Mouse (Mus musculus) c-Kit-negative CD71-positive TER-119-positive erythroid progenitor cells, embryonic 14.5 days (primary cell): ENCODE data around the gene Slc12a3.

Source experiments
- DNase-seq: peaks from one replicate; pipeline ENCODE4 v3.0.0-alpha.2; 2013; ENCODE audit warnings: low read depth, low spot score

The Slc12a3 gene

GRCm38 (mm10) chr8:94376176-94376575, 47.2 kb downstream of the Slc12a3 start:
- DNase-seq = no peak

DNA sequence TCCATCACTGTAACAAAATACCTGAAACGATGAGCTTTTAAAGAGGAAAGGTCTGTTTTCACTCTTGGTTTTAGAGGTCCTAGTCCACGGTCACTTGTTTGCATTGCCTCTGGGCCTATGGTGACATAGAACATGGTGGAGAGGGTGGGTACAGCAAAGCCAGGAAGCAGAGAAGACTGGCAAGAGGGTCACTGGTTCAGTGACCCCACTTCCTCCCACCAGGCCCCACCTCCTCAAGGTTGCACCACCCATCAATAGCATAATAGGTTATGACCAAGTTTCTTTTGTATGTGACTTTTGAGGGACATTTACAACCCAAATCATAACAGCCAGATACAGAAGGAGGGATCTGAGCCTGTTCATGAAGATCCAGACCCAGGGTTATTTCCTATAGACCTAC, 47.6 kb downstream of the Slc12a3 start:
- DNase-seq = no peak

DNA sequence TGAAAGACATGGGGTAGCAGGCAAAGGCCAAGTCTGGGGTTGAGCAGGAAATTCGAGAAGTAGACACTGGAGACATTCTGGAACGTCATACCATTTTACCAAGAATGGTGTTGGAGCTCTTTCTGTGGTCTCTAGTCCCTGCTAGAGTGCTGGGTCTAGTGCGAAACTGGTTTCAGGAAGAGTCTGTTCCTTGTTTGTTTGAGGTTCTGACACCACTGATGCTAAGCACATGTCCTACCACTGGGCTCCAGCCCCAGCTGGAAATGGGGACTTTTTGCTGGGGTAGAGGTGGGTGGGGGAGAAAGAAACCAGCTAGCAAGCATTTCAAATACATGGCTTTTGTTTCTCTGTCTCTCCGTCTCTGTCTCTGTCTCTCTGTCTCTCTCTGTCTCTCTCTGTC, 48.0 kb downstream of the Slc12a3 start:
- DNase-seq = no peak

DNA sequence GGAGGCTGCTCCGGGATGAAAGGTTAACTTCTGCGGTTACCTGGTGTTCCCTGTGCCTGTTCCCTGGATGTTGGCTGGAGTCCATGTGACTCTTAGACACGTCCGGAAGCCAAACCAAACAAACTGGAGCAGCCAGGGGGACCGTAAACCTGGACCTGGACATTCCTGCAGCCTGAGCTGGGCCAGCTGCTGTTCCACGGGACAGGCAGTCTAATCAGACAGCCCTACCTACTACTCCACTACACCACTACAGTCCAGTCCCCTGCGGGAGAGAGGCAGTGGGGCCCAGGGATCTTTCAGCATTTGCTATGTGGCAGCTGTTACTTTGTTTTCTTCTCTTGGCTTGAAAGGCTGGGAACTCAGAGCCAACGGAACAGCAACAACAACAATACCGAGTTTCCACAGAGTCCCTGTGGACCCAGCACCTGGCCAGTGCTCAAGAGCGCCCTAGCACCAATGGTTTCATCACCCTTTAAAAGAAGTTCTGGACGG, 48.8 kb downstream of the Slc12a3 start:
- DNase-seq = no peak

DNA sequence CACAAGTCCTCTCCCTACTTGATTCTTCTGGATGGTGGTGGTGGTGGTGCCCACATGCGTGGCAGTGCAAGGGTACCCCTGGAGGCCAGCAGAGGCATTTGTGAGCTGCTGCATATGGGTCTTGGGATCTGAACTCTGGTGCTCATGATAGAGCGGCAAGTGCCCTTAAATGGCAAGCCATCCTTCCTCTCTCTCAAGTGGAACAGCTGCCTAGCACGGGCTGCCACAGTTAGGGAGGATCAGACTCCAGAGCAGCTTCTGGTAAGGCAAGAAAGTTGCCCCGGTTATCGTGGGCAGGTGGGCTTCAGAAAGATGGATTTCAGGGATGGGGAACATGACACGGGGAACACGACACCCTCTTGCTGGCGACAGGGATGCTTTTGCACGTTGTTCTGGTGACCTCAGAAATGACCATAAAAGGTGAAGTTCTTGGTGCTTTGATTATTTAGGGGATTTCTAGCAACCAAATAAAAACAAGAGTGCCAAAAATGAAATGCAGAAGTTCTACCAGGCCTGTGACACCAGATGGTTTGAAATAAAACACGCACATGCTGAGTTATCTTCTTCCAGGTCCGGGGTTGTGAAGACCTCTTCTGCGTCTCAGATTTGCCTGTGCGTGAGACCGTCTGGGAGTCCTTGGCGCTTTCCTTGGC, 49.9 kb downstream of the Slc12a3 start:
- no peak for DNase-seq

- no peak for DNase-seq
These were observed 50.7 kb downstream of the Slc12a3 start for GRCm38 (mm10) chr8:94379686-94380085.

GRCm38 (mm10) chr8:94384166-94384565, 55.2 kb downstream of the Slc12a3 start:
- DNase-seq = no peak

GRCm38 (mm10) chr8:94385506-94386213, 56.7 kb downstream of the Slc12a3 start:
- no peak for DNase-seq

GRCm38 (mm10) chr8:94386214-94387026, 57.4 kb downstream of the Slc12a3 start, which contains the start of gene Herpud1:
Gene Herpud1 (plus strand): TSS chr8:94386438.
- DNase-seq = peak; percentile 93

GRCm38 (mm10) chr8:94387027-94387684, 58.2 kb downstream of the Slc12a3 start:
- DNase-seq = peak; percentile 74

- no peak for DNase-seq
These were observed 58.8 kb downstream of the Slc12a3 start for GRCm38 (mm10) chr8:94387785-94388184.

- no peak for DNase-seq
These were observed 60.5 kb downstream of the Slc12a3 start for GRCm38 (mm10) chr8:94389531-94389930.

DNA sequence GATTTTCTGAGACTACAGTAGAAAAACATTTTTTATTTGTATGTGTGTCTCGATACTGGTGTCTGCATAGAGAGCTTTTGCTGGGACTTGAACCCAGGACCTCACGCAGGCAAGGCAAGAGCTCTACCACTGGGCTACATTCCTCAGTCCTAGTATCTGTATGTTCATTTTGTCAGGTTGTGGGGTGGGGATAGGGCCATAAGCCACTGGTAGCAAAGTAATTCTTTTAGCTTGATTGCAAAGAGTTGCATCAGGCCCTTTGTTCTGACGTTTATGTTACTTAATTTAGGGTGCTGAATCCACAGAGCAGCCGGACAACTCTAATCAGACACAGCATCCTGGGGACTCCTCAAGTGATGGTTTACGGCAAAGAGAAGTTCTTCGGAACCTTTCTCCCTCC, 61.4 kb downstream of the Slc12a3 start:
- DNase-seq = no peak

GRCm38 (mm10) chr8:94390910-94391309, 61.9 kb downstream of the Slc12a3 start:
- no peak for DNase-seq

GRCm38 (mm10) chr8:94392147-94392546, 63.1 kb downstream of the Slc12a3 start:
- no peak for DNase-seq

- DNase-seq = no peak
These were observed 63.6 kb downstream of the Slc12a3 start for GRCm38 (mm10) chr8:94392648-94393047.

DNA sequence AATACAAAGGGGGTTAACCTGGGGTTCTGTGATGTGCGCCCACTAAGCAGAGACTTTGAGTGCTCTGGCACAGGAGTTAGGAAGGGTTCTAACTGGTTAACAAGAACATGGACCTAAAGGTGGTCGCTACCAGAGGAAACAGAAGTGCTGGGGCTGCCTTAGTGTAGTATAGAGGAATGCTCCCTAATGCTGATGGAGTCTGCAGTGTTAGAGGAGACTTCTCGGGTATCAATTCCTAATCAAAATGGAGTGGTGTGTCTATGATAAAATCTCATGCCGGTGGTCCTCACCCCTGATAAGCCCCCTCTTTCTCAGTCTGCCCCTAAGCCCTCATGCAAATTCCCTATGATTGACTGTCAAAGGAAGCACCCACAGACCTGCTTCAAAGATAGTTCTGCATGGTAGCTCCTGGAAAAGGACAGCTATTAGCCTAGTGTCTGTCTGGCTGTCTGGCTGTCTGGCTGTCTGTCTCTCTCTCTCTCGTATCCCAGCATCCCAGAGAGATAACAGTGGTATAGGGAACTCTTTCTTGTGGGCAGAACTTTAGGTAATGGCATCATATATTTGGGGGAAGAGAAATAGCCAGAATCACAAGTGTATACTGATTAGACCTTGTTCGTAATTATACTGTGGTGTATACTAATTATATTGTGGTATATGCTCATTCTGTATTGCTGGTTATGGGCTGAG, 67.0 kb downstream of the Slc12a3 start:
- DNase-seq = no peak

GRCm38 (mm10) chr8:94396964-94397657, 68.1 kb downstream of the Slc12a3 start:
- DNase-seq = no peak

DNA sequence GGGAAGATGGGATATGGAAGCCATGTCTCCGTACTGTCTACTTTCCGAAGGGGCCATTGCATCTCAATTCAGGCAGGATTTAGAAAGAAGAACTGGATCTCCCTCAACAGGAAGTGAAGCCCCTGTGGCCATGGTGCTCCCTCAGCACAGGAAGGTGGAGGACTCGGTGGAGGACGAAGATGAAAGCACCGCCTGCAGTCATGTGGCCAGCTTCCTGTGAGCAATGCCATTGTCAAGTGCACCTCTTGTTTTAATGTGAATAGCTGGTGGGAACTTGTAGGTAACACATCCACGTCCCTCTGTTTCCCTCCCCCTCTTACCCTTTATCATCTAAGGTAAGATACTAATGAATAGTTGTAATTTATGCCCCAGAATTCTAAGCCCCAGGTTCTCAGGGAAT, 69.6 kb downstream of the Slc12a3 start:
- no peak for DNase-seq

GRCm38 (mm10) chr8:94399361-94399953, 70.5 kb downstream of the Slc12a3 start:
- no peak for DNase-seq
